Mouse (Mus musculus) brown adipose tissue, adult 24 weeks (tissue): ENCODE results near the gene Col11a1. TPM values are rescaled to one million over a fixed set of nuclear protein-coding genes. Genes with fewer than 3 reads are reported as not detected.

Experiments used
- H3K27ac ChIP-seq: fragments of 200-500 bp; replicated peaks from 2 replicates; pipeline ENCODE4 v1.5.1; 2012; ENCODE audit warnings: low read depth, mild to moderate bottlenecking, low read length
- H3K4me1 ChIP-seq: fragments of 200-500 bp; 2 replicates; pipeline ENCODE4 v1.6.1; 2012; ENCODE audit warnings: low read length, mixed read lengths; ENCODE audit not compliant: control insufficient read depth, insufficient read depth, insufficient read length
- H3K4me3 ChIP-seq: fragments of 200-500 bp; 2 replicates; pipeline ENCODE4 v1.5.1; 2012; ENCODE audit warnings: low read depth, mild to moderate bottlenecking, low read length, moderate library complexity; ENCODE audit not compliant: insufficient read depth
- polyA plus RNA-seq: library from polyadenylated mRNA; stranded (reverse); fragments of >200 nt; gene quantifications from 2 replicates; pipeline ENCODE4 v1.2.4, GENCODE M21; 2012; ENCODE audit not compliant: missing spikeins, insufficient read depth, insufficient read length

Gene Col11a1
- polyA plus RNA-seq = not detected in 2 replicates

- H3K4me3 ChIP-seq = no peak within 1 kb of the TSS
- H3K4me1 ChIP-seq = no peaks in the 10 kb centered on the region
- no peak within 1 kb of the TSS for H3K27ac ChIP-seq
These were observed at the start of gene Col11a1 for GRCm38 (mm10) chr3:114029971-114030635. TSS of gene Col11a1 (plus strand) at chr3:114030540.

- Histone ChIP-seq H3K27ac (no peak overlapping the region), H3K4me3 (no peak overlapping the region), H3K4me1 (no peaks in the 10 kb centered on the region)
These were observed 39.4 kb upstream of the Col11a1 start for GRCm38 (mm10) chr3:113990936-113991335.

- no peak overlapping the region for H3K4me3 ChIP-seq
- no peaks in the 10 kb centered on the region for H3K4me1 ChIP-seq
- no peak overlapping the region for H3K27ac ChIP-seq
These were observed 546 bp downstream of the Col11a1 start for GRCm38 (mm10) chr3:114030886-114031285.

GRCm38 (mm10) chr3:114031351-114032213, 1.2 kb downstream of the Col11a1 start:
- Histone ChIP-seq H3K4me3 (no peak overlapping the region), H3K4me1 (no peaks in the 10 kb centered on the region), H3K27ac (no peak overlapping the region)

GRCm38 (mm10) chr3:114032333-114032732, 2.0 kb downstream of the Col11a1 start:
- no peak overlapping the region for H3K4me3 ChIP-seq
- no peaks in the 10 kb centered on the region for H3K4me1 ChIP-seq
- H3K27ac ChIP-seq = no peak overlapping the region

GRCm38 (mm10) chr3:114052406-114052805, 22.1 kb downstream of the Col11a1 start:
- Histone ChIP-seq H3K27ac (no peak overlapping the region), H3K4me1 (no peaks in the 10 kb centered on the region), H3K4me3 (no peak overlapping the region)

GRCm38 (mm10) chr3:114053501-114053900, 23.2 kb downstream of the Col11a1 start:
- Histone ChIP-seq H3K4me3 (no peak overlapping the region), H3K27ac (no peak overlapping the region), H3K4me1 (no peaks in the 10 kb centered on the region)

- no peaks in the 10 kb centered on the region for H3K4me1 ChIP-seq
- no peak overlapping the region for H3K27ac ChIP-seq
- no peak overlapping the region for H3K4me3 ChIP-seq
These were observed 34.8 kb downstream of the Col11a1 start for GRCm38 (mm10) chr3:114065123-114065522.

GRCm38 (mm10) chr3:114065587-114065986, 35.2 kb downstream of the Col11a1 start:
- Histone ChIP-seq H3K4me3 (no peak overlapping the region), H3K4me1 (no peaks in the 10 kb centered on the region), H3K27ac (no peak overlapping the region)

GRCm38 (mm10) chr3:114099335-114099734, 69.0 kb downstream of the Col11a1 start:
- Histone ChIP-seq H3K27ac (no peak overlapping the region), H3K4me3 (no peak overlapping the region), H3K4me1 (no peaks in the 10 kb centered on the region)

GRCm38 (mm10) chr3:114107099-114107498, 76.8 kb downstream of the Col11a1 start:
- no peak overlapping the region for H3K4me3 ChIP-seq
- H3K4me1 ChIP-seq = no peaks in the 10 kb centered on the region
- no peak overlapping the region for H3K27ac ChIP-seq

GRCm38 (mm10) chr3:114147140-114147539, 116.8 kb downstream of the Col11a1 start:
- Histone ChIP-seq H3K4me3 (no peak overlapping the region), H3K4me1 (no peaks in the 10 kb centered on the region), H3K27ac (no peak overlapping the region)

GRCm38 (mm10) chr3:114197964-114198750, 167.8 kb downstream of the Col11a1 start:
- Histone ChIP-seq H3K4me3 (no peak overlapping the region), H3K4me1 (no peaks in the 10 kb centered on the region), H3K27ac (no peak overlapping the region)

- H3K4me3 ChIP-seq = no peak overlapping the region
- no peak overlapping the region for H3K27ac ChIP-seq
- no peaks in the 10 kb centered on the region for H3K4me1 ChIP-seq
These were observed 181.9 kb downstream of the Col11a1 start for GRCm38 (mm10) chr3:114212255-114212654.

GRCm38 (mm10) chr3:114216105-114216504, 185.8 kb downstream of the Col11a1 start:
- no peaks in the 10 kb centered on the region for H3K4me1 ChIP-seq
- no peak overlapping the region for H3K27ac ChIP-seq

More at GRCm38 (mm10) chr3:114216105-114216504, 185.8 kb downstream of the Col11a1 start:
- no peak overlapping the region for H3K4me3 ChIP-seq
